Mouse (Mus musculus) MEL (cell line): Measurements from ENCODE around the gene Stt3b. TPM values are rescaled to one million over a fixed set of nuclear protein-coding genes. Genes with fewer than 3 reads are reported as not detected.

Source experiments
- DNase-seq: peaks from one replicate; pipeline ENCODE4 v3.0.0; 2011; ENCODE audit warnings: low read depth, low spot score
- H3K27ac ChIP-seq: 2 replicates; pipeline ENCODE4 v1.5.1; 2012; ENCODE audit warnings: low read depth, mild to moderate bottlenecking, control low read depth, low read length, moderate library complexity; ENCODE audit not compliant: control insufficient read depth
- H3K27me3 ChIP-seq, 2 experiments: fragments of 150-350 bp in 1 of 2; sonication (generic) in 1 of 2; 2 replicates each; pipeline ENCODE4 v1.6.1; 2012; ENCODE audit warnings: low read length in 2 of 2, mild to moderate bottlenecking in 2 of 2, improper control_type of control experiment in 1 of 2, moderate library complexity in 1 of 2; ENCODE audit not compliant: insufficient read depth in 2 of 2, control insufficient read depth in 1 of 2
- H3K36me3 ChIP-seq, 2 experiments: 2 replicates each; pipeline ENCODE4 v1.6.1; 2012 to 2014; ENCODE audit warnings: low read length in 2 of 2, improper control_type of control experiment in 1 of 2, inconsistent platforms in 1 of 2, mild to moderate bottlenecking in 1 of 2; ENCODE audit not compliant: insufficient read depth in 2 of 2, control insufficient read depth in 1 of 2
- H3K4me1 ChIP-seq, 2 experiments: fragments of 150-350 bp in 1 of 2; sonication (generic) in 1 of 2; 2 replicates each; pipeline ENCODE4 v1.6.1; 2012; ENCODE audit warnings: low read length in 2 of 2, improper control_type of control experiment in 1 of 2, mild to moderate bottlenecking in 1 of 2; ENCODE audit not compliant: insufficient read depth in 2 of 2, control insufficient read depth in 1 of 2
- H3K4me3 ChIP-seq, 2 experiments: fragments of 150-350 bp in 1 of 2; sonication (generic) in 1 of 2; 2 replicates each; pipeline ENCODE4 v1.5.1; 2012; ENCODE audit warnings: low read depth in 2 of 2, low read length in 2 of 2, mild to moderate bottlenecking in 2 of 2, moderate library complexity in 2 of 2, control low read depth in 1 of 2, improper control_type of control experiment in 1 of 2; ENCODE audit not compliant: control insufficient read depth in 1 of 2, insufficient read depth in 1 of 2
- H3K79me2 ChIP-seq: 2 replicates; pipeline ENCODE4 v1.6.1; 2012; ENCODE audit warnings: mild to moderate bottlenecking, low read length, moderate library complexity; ENCODE audit not compliant: control insufficient read depth, poor library complexity, insufficient read depth
- H3K9ac ChIP-seq: 2 replicates; pipeline ENCODE4 v1.6.1; 2012; ENCODE audit warnings: low read depth, mild to moderate bottlenecking, control low read depth, low read length, moderate library complexity; ENCODE audit not compliant: control insufficient read depth, poor library complexity, severe bottlenecking
- H3K9me3 ChIP-seq: fragments of 150-350 bp; sonication (generic); replicated peaks from 2 replicates; pipeline ENCODE4 v1.6.1; 2012; ENCODE audit warnings: mild to moderate bottlenecking, low read length, improper control_type of control experiment, moderate library complexity; ENCODE audit not compliant: insufficient read depth
- CHD1 ChIP-seq: IDR thresholded peaks from 2 replicates; pipeline ENCODE4 v1.6.1; 2012; ENCODE audit warnings: low read depth, mild to moderate bottlenecking, inconsistent platforms, low read length, improper control_type of control experiment
- ETS1 ChIP-seq: IDR thresholded peaks from 2 replicates; pipeline ENCODE4 v1.6.1; 2012; ENCODE audit warnings: low read depth, mild to moderate bottlenecking, inconsistent platforms, low read length, improper control_type of control experiment, moderate library complexity
- GATA1 ChIP-seq: IDR thresholded peaks from 2 replicates; pipeline ENCODE4 v1.6.1; 2011; ENCODE audit warnings: low read depth, low read length, improper control_type of control experiment
- HCFC1 ChIP-seq: IDR thresholded peaks from 2 replicates; pipeline ENCODE4 v1.6.1; 2012; ENCODE audit warnings: low read depth, mild to moderate bottlenecking, inconsistent platforms, low read length, improper control_type of control experiment, moderate library complexity
- JUND ChIP-seq: IDR thresholded peaks from 2 replicates; pipeline ENCODE4 v1.6.1; 2011; ENCODE audit warnings: low read depth, mild to moderate bottlenecking, improper control_type of control experiment, low read length
- MAZ ChIP-seq: IDR thresholded peaks from 2 replicates; pipeline ENCODE4 v1.6.1; 2012; ENCODE audit warnings: low read depth, mild to moderate bottlenecking, inconsistent platforms, low read length, improper control_type of control experiment
- MXI1 ChIP-seq: IDR thresholded peaks from 2 replicates; pipeline ENCODE4 v1.6.1; 2011; ENCODE audit warnings: mild to moderate bottlenecking, low read depth, low read length, improper control_type of control experiment
- MYC ChIP-seq: IDR thresholded peaks from 2 replicates; pipeline ENCODE4 v1.6.1; 2011; ENCODE audit warnings: low read depth, mild to moderate bottlenecking, low read length, improper control_type of control experiment, moderate library complexity
- NELFE ChIP-seq: IDR thresholded peaks from 2 replicates; pipeline ENCODE4 v1.6.1; 2011; ENCODE audit warnings: low read depth, low read length, improper control_type of control experiment
- POLR2A ChIP-seq, 2 experiments: IDR thresholded peaks; 2 replicates each; pipeline ENCODE4 v1.6.1; 2011 to 2012; ENCODE audit warnings: low read length in 2 of 2, mild to moderate bottlenecking in 2 of 2, control low read depth in 1 of 2, improper control_type of control experiment in 1 of 2, low read depth in 1 of 2, moderate library complexity in 1 of 2; ENCODE audit not compliant: control insufficient read depth in 1 of 2, insufficient read depth in 1 of 2, poor library complexity in 1 of 2
- POLR2AphosphoS5 ChIP-seq: IDR thresholded peaks from 2 replicates; pipeline ENCODE4 v1.6.1; 2012; ENCODE audit warnings: low read depth, borderline replicate concordance, mild to moderate bottlenecking, inconsistent platforms, low read length, moderate library complexity, mixed read lengths
- SIN3A ChIP-seq: IDR thresholded peaks from 2 replicates; pipeline ENCODE4 v1.6.1; 2012; ENCODE audit warnings: low read length, improper control_type of control experiment, inconsistent platforms
- TBP ChIP-seq: IDR thresholded peaks from 2 replicates; pipeline ENCODE4 v1.8.0; 2011; ENCODE audit warnings: low read depth, low read length, improper control_type of control experiment
- TCF12 ChIP-seq: IDR thresholded peaks from 2 replicates; pipeline ENCODE4 v1.6.1; 2014; ENCODE audit warnings: low read depth, mild to moderate bottlenecking, inconsistent platforms, low read length, improper control_type of control experiment, moderate library complexity
- USF2 ChIP-seq, 2 experiments: IDR thresholded peaks; 2 replicates each; pipeline ENCODE4 v1.6.1; 2011 to 2012; ENCODE audit warnings: improper control_type of control experiment in 2 of 2, low read length in 2 of 2, borderline replicate concordance in 1 of 2, inconsistent platforms in 1 of 2, low read depth in 1 of 2, mild to moderate bottlenecking in 1 of 2; ENCODE audit not compliant: insufficient read depth in 1 of 2
- ZMIZ1 ChIP-seq: IDR thresholded peaks from 2 replicates; pipeline ENCODE4 v1.6.1; 2012; ENCODE audit warnings: low read depth, mild to moderate bottlenecking, inconsistent platforms, low read length, improper control_type of control experiment, moderate library complexity
- polyA plus RNA-seq, 2 experiments: library from polyadenylated mRNA; stranded (reverse) in 1 of 2; unstranded in 1 of 2; fragments of >175 nt in 1 of 2; fragments of >200 nt in 1 of 2; gene quantifications; 2 replicates each; pipeline versions ENCODE4 v1.2.1 to v1.2.4; 2012; ENCODE audit warnings: low replicate concordance in 2 of 2, low read depth in 1 of 2; ENCODE audit not compliant: insufficient read length in 2 of 2, insufficient read depth in 1 of 2, missing spikeins in 1 of 2
- total RNA-seq: library from RNA; depleted of rRNA; stranded (reverse); fragments of 300-350 nt; gene quantifications from 2 replicates; pipeline ENCODE4 v1.2.3, GENCODE M21; 2012

The Stt3b gene
- total and polyA plus RNA-seq, 3 experiments = 81.9 to 263 (median 97.6) TPM

- peak; percentile 62; the same call in 1 of the 2 replicates for TF ChIP-seq HCFC1
- 0 out of 2 replicates have a peak, but pooled peaks have one; percentile 69 for TF ChIP-seq MAZ
- TF ChIP-seq NELFE = peak; percentile 12
- no peak; the same call in 1 of the 2 replicates for TF ChIP-seq ETS1
- peak; percentile 15 to 63; a peak in 3 of 4 replicates for TF ChIP-seq POLR2A (IDR thresholded peaks at IDR 0.05; ENCODE audit: control insufficient read depth in 1 of 2, insufficient read depth in 1 of 2, low read depth in 1 of 2, low read length in 2 of 2, poor library complexity in 1 of 2)
- peak; percentile 28; the same call in 1 of the 2 replicates for TF ChIP-seq POLR2AphosphoS5
- peak; percentile 89 for DNase-seq
- peaks cover 50% of the 10 kb centered on the region for H3K79me2 ChIP-seq
Observed at GRCm38 (mm10) chr9:115309977-115310345, 260 bp downstream of the Stt3b start.

GRCm38 (mm10) chr9:115309381-115309971 is 745 bp downstream of the Stt3b start:
- H3K27me3 ChIP-seq = no peaks in the 10 kb centered on the region
- peak overlapping the region; percentile 93 for H3K27ac ChIP-seq
- peaks cover 11 to 19% of the 10 kb centered on the region in 2 experiments for H3K4me1 ChIP-seq
- peaks cover 55% of the 10 kb centered on the region for H3K79me2 ChIP-seq
- no peak for TF ChIP-seq NELFE
- TF ChIP-seq CHD1 = 0 out of 2 replicates have a peak, but pooled peaks have one; percentile 30
- TF ChIP-seq, all 39 proteins: peak for 1
- DNase-seq = no peak
- peak overlapping the region; percentile 99 for H3K9ac ChIP-seq
- peaks cover 0 to 35% of the 10 kb centered on the region in 2 experiments; a peak in 2 of 4 replicates for H3K36me3 ChIP-seq
- no peaks in the 10 kb centered on the region for H3K9me3 ChIP-seq
- peak overlapping the region; percentile 91 to 100 for H3K4me3 ChIP-seq

More at GRCm38 (mm10) chr9:115309977-115310345, 260 bp downstream of the Stt3b start:
- no peaks in the 10 kb centered on the region for H3K27me3 ChIP-seq
- H3K4me1 ChIP-seq = peaks cover 6 to 15% of the 10 kb centered on the region in 2 experiments
- H3K9ac ChIP-seq = peak overlapping the region; percentile 99
- H3K27ac ChIP-seq = peak overlapping the region; percentile 93
- H3K4me3 ChIP-seq = peak overlapping the region; percentile 91 to 100
- no peaks in the 10 kb centered on the region for H3K9me3 ChIP-seq
- peaks cover 0 to 30% of the 10 kb centered on the region in 2 experiments; a peak in 2 of 4 replicates for H3K36me3 ChIP-seq

- Histone ChIP-seq H3K4me1 (peaks cover 16 to 19% of the 10 kb centered on the region in 2 experiments), H3K36me3 (peaks cover 0 to 38% of the 10 kb centered on the region in 2 experiments; a peak in 2 of 4 replicates), H3K9me3 (no peaks in the 10 kb centered on the region), H3K9ac (peak overlapping the region; percentile 99), H3K79me2 (peaks cover 57% of the 10 kb centered on the region), H3K4me3 (peak overlapping the region; percentile 91 to 100), H3K27me3 (no peaks in the 10 kb centered on the region), H3K27ac (peak overlapping the region; percentile 93)
- DNase-seq = peak; percentile 66
- TF ChIP-seq GATA1 (no peak), USF2 (IDR thresholded peaks at IDR 0.05; ENCODE audit: borderline replicate concordance in 1 of 2, insufficient read depth in 1 of 2, low read depth in 1 of 2, low read length in 2 of 2) (no peak), JUND (no peak), TCF12 (no peak), MXI1 (peak; percentile 70), ZMIZ1 (no peak), TBP (0 out of 2 replicates have a peak, but pooled peaks have one; percentile 31), MYC (peak; percentile 12; the same call in 1 of the 2 replicates), SIN3A (0 out of 2 replicates have a peak, but pooled peaks have one; percentile 2), HCFC1 (no peak), CHD1 (peak; percentile 72; the same call in 1 of the 2 replicates)
Observed at GRCm38 (mm10) chr9:115308941-115309380, 1.3 kb downstream of the Stt3b start.
